Mouse (Mus musculus) kidney, postnatal 0 days (tissue): ENCODE results near the gene Cacna1c. TPM values are rescaled to one million over a fixed set of nuclear protein-coding genes. Genes with fewer than 3 reads are reported as not detected.
A peak's percentile ranks its signal among the peaks of the same experiment; 100 is the strongest.

Experiments used
- ATAC-seq: fragments of 200-750 bp; cut with Nextera tagmentation; replicated peaks from 2 replicates; pipeline ENCODE4 v1.8.0; 2017; ENCODE audit warnings: low read depth, moderate number of reproducible peaks, moderate TSS enrichment, moderate library complexity; ENCODE audit not compliant: low FRiP score
- DNase-seq: peaks from one replicate; pipeline ENCODE4 v3.0.0-alpha.2; 2016; ENCODE audit warnings: low spot score
- H3K27ac ChIP-seq: fragments of 300-500 bp; sonication (generic); 2 replicates; pipeline ENCODE4 v1.5.1; 2014; ENCODE audit warnings: mild to moderate bottlenecking
- H3K27me3 ChIP-seq: fragments of 300-500 bp; sonication (generic); 2 replicates; pipeline ENCODE4 v1.6.1; 2014; ENCODE audit warnings: low read length, mixed read lengths; ENCODE audit not compliant: insufficient read depth
- H3K36me3 ChIP-seq: fragments of 300-500 bp; sonication (generic); 2 replicates; pipeline ENCODE4 v1.6.1; 2014; ENCODE audit warnings: low read length, mixed read lengths; ENCODE audit not compliant: insufficient read depth
- H3K4me1 ChIP-seq: fragments of 300-500 bp; sonication (generic); replicated peaks from 2 replicates; pipeline ENCODE4 v1.6.1; 2014; ENCODE audit warnings: antibody characterized with exemption, low read length, mixed read lengths; ENCODE audit not compliant: insufficient read depth
- H3K4me2 ChIP-seq: fragments of 300-500 bp; sonication (generic); 2 replicates; pipeline ENCODE4 v1.6.1; 2014; ENCODE audit warnings: mild to moderate bottlenecking, low read length, moderate library complexity, mixed read lengths
- H3K4me3 ChIP-seq: fragments of 300-500 bp; sonication (generic); replicated peaks from 2 replicates; pipeline ENCODE4 v1.5.1; 2014; ENCODE audit warnings: low read depth, low read length
- H3K9ac ChIP-seq: fragments of 300-500 bp; sonication (generic); 2 replicates; pipeline ENCODE4 v1.6.1; 2014; ENCODE audit warnings: low read depth, low read length
- H3K9me3 ChIP-seq: fragments of 300-500 bp; sonication (generic); replicated peaks from 2 replicates; pipeline ENCODE4 v1.6.1; 2016; ENCODE audit warnings: low read length, inconsistent platforms, mixed read lengths
- CTCF ChIP-seq: IDR thresholded peaks from 2 replicates; pipeline ENCODE4 v1.5.1; 2016; ENCODE audit warnings: antibody characterized with exemption, low read depth, mild to moderate bottlenecking, moderate library complexity
- WGBS: fragments of 180-500 bp; shearing (Covaris S2); extraction: QIAGEN DNeasy Blood & Tissue Kit; methylation state at CpG from one replicate; pipeline ENCODE4 v1.1.7; 2014; 5-methylcytosine and 5-hydroxymethylcytosine counted together
- polyA plus RNA-seq: library from polyadenylated mRNA; unstranded; fragments of >200 nt; fragmentation: Nextera tagmentation; extraction: Ambion mirVana; gene quantifications from 2 replicates; pipeline ENCODE4 v1.2.1, GENCODE M21; 2015

The Cacna1c gene
- polyA plus RNA-seq, 1 experiment from 2014 or later = 1.3 TPM

DNA sequence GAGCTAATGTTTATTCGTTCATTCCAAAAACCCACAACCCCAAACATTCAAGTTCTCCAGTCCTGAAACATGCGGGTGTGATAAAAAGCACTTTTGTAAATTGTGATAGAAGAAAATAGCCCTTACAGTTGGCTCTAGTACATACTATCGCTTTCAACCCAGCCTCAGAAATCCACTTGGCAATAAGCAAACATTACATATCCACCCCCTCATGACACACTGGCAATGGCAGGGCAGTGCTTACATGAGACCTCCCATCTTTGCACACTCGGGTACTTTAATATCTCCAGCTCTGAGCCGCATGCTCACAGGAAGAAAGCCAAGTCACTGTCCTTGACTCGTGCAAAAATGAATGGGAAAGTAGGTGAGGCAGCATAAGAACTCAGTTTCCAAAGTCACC, 232.4 kb downstream of the Cacna1c start:
- H3K4me3 ChIP-seq = no peak overlapping the region
- no peaks in the 10 kb centered on the region for H3K27me3 ChIP-seq
- 75% methylated on average over 6 of the region's 6 CpGs for WGBS
- H3K27ac ChIP-seq = no peak overlapping the region
- no peaks in the 10 kb centered on the region for H3K4me1 ChIP-seq
- H3K36me3 ChIP-seq = no peaks in the 10 kb centered on the region
- ATAC-seq = no peak
- no peak for DNase-seq
- no peaks in the 10 kb centered on the region for H3K9me3 ChIP-seq
- H3K9ac ChIP-seq = no peak overlapping the region
- no peak for TF ChIP-seq CTCF
- no peak overlapping the region for H3K4me2 ChIP-seq

DNA sequence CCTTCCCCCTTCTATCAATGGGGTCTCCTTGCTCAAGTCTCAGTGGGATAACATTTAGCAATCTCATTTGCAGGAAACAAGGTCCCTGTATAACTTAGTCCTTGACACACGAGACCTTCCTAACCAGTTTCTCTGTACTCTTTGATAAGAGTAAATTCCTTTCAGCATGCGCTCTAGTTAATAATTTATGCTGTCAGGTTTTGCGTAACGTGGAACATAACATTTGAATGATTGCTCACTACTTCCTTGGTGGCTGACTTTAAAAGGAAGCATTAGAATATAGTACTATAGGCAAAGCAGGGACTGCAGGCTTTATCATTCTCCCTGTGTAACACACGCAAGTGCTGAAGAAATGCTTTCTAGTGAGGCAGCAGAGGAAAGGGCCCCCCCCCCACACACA, 232.9 kb downstream of the Cacna1c start:
- H3K36me3 ChIP-seq = no peaks in the 10 kb centered on the region
- no peaks in the 10 kb centered on the region for H3K4me1 ChIP-seq
- no peaks in the 10 kb centered on the region for H3K9me3 ChIP-seq
- H3K4me2 ChIP-seq = no peak overlapping the region
- no peak for TF ChIP-seq CTCF
- peak; percentile 37 for DNase-seq
- no peak overlapping the region for H3K9ac ChIP-seq
- 38% methylated on average over 5 of the region's 5 CpGs for WGBS
- H3K27ac ChIP-seq = no peak overlapping the region
- no peak for ATAC-seq
- H3K4me3 ChIP-seq = no peak overlapping the region
- no peaks in the 10 kb centered on the region for H3K27me3 ChIP-seq

DNA sequence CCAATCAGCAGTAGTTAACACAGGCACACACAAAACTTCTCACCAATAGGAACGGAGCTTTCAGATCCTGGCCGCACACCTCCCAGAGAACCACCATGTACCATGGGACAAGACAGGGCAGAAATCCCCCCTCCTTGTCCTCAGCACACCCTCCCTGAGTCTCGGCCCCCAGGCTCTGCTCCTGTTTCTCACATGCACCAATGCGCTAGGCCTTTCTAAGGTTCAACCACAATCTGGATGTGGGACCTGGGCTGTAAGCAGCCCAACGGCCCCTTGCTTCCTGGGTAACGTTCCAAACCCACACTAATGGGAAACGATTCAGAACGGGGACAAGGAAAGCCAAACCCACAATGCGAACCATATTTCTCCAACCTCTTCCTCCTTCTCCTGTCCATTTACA, 237.7 kb downstream of the Cacna1c start:
- H3K4me2 ChIP-seq = no peak overlapping the region
- no peak for DNase-seq
- H3K4me3 ChIP-seq = no peak overlapping the region
- H3K27ac ChIP-seq = no peak overlapping the region
- H3K36me3 ChIP-seq = no peaks in the 10 kb centered on the region
- WGBS = 94% methylated on average over 9 of the region's 9 CpGs
- no peak for TF ChIP-seq CTCF
- ATAC-seq = no peak
- no peaks in the 10 kb centered on the region for H3K27me3 ChIP-seq
- no peak overlapping the region for H3K9ac ChIP-seq
- H3K9me3 ChIP-seq = no peaks in the 10 kb centered on the region
- no peaks in the 10 kb centered on the region for H3K4me1 ChIP-seq

DNA sequence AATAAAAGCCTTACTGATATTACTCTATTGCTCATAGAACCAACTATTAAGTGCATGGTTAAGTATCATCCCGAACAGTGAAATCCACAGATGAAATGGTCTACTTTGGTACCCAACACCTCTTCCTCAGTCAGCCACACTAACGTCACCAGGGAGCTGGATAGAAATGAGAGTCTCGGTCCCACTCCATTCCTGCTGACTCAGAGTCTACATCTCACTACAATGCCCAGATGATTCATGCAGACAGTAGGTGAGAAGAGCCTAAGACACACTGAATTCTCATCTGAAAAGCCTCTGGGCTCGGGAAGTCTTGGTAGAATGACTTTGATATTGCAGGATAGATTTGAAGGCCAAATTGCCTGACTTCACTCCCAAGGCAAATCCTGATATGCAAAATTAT, 240.0 kb downstream of the Cacna1c start:
- Histone ChIP-seq H3K9ac (no peak overlapping the region), H3K9me3 (no peaks in the 10 kb centered on the region), H3K36me3 (no peaks in the 10 kb centered on the region), H3K4me1 (no peaks in the 10 kb centered on the region), H3K27ac (no peak overlapping the region), H3K4me3 (no peak overlapping the region), H3K4me2 (no peak overlapping the region), H3K27me3 (no peaks in the 10 kb centered on the region)
- ATAC-seq (no peak), DNase-seq (no peak)
- 93% methylated on average over 4 of the region's 4 CpGs for WGBS
- TF ChIP-seq CTCF = no peak

DNA sequence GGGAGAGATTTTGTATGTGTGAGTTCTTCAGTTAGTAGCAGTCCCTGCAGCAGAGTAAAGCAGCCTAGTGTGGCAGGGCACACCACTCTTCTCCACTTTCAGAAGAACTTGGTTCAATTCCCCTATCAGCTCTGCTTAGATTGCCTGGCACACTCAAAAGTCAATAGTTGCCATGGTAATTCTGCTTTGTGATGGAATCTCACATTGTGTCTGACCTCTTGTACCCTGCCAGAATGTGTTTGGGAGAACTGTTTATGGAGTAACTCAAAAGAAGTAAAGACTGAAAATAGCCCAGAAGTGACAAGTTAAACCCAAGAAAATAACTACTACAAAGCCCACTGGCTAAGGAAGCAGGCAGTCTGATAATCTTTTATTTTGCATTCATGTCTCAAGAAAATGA, 240.4 kb downstream of the Cacna1c start:
- no peak for TF ChIP-seq CTCF
- H3K4me3 ChIP-seq = no peak overlapping the region
- H3K9me3 ChIP-seq = no peaks in the 10 kb centered on the region
- no peak overlapping the region for H3K4me2 ChIP-seq
- H3K9ac ChIP-seq = no peak overlapping the region
- ATAC-seq (no peak), DNase-seq (no peak)
- no peaks in the 10 kb centered on the region for H3K4me1 ChIP-seq
- no peak overlapping the region for H3K27ac ChIP-seq
- no peaks in the 10 kb centered on the region for H3K36me3 ChIP-seq
- no peaks in the 10 kb centered on the region for H3K27me3 ChIP-seq

DNA sequence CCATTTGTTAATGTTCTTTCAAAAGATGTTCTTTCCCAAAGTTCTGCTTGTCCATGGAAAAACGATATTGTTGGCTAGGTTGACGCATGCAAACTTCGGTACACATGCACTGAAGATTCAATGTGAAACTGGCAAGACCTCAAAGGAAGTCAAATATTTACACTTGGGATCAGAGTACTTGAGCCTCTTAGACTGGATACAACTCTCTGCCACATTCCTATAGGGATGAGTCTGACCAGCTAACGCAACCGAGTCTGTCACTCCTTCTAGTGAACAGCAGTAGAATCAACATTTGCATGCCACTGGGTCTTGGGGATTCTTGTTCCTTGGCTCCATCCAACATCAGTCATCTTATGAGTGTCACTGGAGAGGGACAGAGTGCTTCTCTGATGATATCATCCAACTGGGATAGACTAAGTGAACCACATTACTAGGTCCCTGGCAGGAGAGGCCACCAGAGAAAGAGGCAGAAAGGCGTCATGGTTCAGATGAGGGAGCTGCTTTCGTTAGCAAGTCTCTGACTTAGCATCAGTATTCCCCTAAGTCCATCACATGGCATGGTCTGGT, 241.1 kb downstream of the Cacna1c start:
- H3K36me3 ChIP-seq = no peaks in the 10 kb centered on the region
- DNase-seq = no peak
- H3K27ac ChIP-seq = no peak overlapping the region
- no peak overlapping the region for H3K4me3 ChIP-seq
- H3K27me3 ChIP-seq = no peaks in the 10 kb centered on the region
- no peaks in the 10 kb centered on the region for H3K9me3 ChIP-seq
- H3K9ac ChIP-seq = no peak overlapping the region
- no peak for ATAC-seq
- H3K4me1 ChIP-seq = no peaks in the 10 kb centered on the region
- WGBS = 95% methylated on average over 7 of the region's 7 CpGs
- no peak overlapping the region for H3K4me2 ChIP-seq
- TF ChIP-seq CTCF = no peak

DNA sequence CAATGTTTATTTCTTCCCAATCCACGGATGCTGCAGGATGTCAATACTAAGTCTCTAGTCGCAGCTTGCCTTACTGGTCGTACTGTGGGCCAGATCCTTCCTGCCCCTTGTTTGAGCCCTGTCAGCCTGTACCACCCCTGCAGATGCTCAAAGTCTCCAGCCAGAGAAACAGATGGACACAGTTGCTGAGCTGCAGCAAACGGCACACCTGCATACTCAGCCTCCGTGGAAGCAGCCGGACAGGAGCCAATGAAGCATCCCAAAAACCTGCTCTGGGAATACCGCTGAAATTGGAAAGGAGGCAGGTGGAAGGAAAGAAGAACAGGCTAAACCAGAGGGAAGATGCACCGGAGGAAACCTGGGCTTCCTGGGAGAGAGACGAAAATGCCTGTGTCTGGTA, 243.8 kb downstream of the Cacna1c start:
- no peaks in the 10 kb centered on the region for H3K36me3 ChIP-seq
- no peaks in the 10 kb centered on the region for H3K4me1 ChIP-seq
- no peaks in the 10 kb centered on the region for H3K9me3 ChIP-seq
- no peaks in the 10 kb centered on the region for H3K27me3 ChIP-seq
- no peak for TF ChIP-seq CTCF
- H3K27ac ChIP-seq = no peak overlapping the region
- no peak for DNase-seq
- WGBS = 77% methylated on average over 9 of the region's 9 CpGs
- H3K4me2 ChIP-seq = no peak overlapping the region
- no peak overlapping the region for H3K9ac ChIP-seq
- no peak for ATAC-seq
- no peak overlapping the region for H3K4me3 ChIP-seq
